Mouse (Mus musculus): ENCODE data around the gene Akap17b.

GRCm38 (mm10) chrX:36587304-36588209, 57.6 kb downstream of the Akap17b start:
- TF ChIP-seq POLR2A (IDR thresholded peaks at IDR 0.05; ENCODE audit: borderline replicate concordance, low read depth, low read length) (no peak), CTCF (IDR thresholded peaks at IDR 0.05; ENCODE audit: low read depth, low read length) (no peak)

Measured in bone marrow macrophage, adult 2 months (primary cell).